Mouse (Mus musculus): Measurements from ENCODE around the gene Rimbp2. TPM values are rescaled to one million over a fixed set of nuclear protein-coding genes. Genes with fewer than 3 reads are reported as not detected.
"Not testable (repeated sequence)": the region's sequence is repeated elsewhere in the genome, so short reads cannot be mapped to it uniquely, and the experiment has no call there.

Gene Rimbp2
- polyA plus RNA-seq, 1 experiment from 2014 or later: 0.63 TPM

DNA sequence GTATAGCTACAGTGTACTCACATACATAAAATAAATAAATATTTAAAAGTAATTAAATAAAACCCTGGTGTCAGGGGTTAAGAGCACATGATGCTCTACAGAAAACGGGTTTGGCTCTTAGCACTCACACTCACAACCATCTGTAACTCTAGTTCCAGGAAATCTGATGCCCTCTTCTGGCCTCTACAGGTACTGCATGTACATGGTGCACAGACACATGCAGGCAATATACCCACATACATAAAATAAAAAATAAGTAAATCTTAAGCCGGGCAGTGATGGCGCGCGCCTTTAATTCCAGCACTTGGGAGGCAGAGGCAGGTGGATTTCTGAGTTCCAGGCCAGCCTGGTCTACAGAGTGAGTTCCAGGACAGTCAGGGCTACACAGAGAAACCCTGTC, 1.1 kb upstream of the Rimbp2 start:
- H3K4me3 ChIP-seq (ENCODE audit: control insufficient read depth in 1 of 2, insufficient read depth in 1 of 2, low read depth in 1 of 2, low read length in 2 of 2); ATAC-seq (ENCODE audit: insufficient number of reproducible peaks, insufficient read depth, low FRiP score, low read depth); H3K9me3 ChIP-seq (ENCODE audit: control insufficient read depth, low read length); H3K27me3 ChIP-seq (ENCODE audit: control insufficient read depth, insufficient read depth, low read length); H3K36me3 ChIP-seq (ENCODE audit: control insufficient read depth, insufficient read depth, low read length); H3K4me2 ChIP-seq (ENCODE audit: low read length); H3K4me1 ChIP-seq (ENCODE audit: control insufficient read depth in 2 of 2, insufficient read depth in 2 of 2, low read length in 2 of 2); H3K27ac ChIP-seq (replicated peaks in 1 of 2; ENCODE audit: control insufficient read depth in 1 of 2, insufficient read depth in 1 of 2, low read depth in 2 of 2, low read length in 2 of 2); H3K9ac ChIP-seq (ENCODE audit: low read length): not testable (repeated sequence)
- 83% methylated on average over 5 of the region's 5 CpGs for WGBS

DNA sequence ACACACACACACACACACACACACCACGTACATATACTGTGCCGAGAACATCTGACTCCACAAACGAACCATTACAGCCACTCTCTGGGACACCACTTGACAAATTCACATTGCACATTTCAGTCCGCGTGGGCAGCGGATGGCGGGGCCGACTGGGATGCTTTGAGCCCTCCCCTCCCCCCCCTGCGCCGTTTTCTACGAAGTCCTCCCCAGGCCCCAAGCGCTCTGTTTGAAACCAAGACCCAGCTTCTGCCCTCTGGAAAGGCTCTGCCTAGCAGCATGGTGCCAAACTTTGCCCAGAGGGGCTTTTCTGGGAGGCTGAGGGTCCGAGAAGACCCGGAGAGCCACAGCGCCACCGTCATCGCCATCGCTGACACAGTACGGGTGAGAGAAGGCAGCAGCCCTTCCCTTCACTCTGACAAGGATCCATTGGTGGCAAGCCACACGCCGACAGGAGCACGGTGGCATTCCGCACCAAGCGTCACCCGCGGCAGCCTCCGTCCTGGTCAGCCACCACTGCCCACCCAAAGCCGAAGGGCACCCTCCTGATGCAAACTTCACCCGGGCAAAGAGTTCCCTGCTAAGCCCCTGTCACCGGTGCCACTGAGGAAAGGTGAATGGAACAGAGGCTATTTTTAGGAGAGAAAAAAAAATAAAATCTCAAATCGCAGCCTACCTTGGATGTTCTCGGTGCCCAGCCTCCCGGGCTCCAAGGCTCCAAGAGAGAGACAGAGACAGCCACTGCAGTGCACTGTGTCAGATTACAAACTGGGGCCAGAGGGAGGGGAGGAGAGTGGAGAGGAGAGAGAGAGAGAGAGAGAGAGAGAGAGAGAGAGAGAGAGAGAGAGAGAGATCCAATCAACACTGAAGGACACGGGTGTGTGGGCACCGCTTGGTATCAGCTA, 743 bp downstream of the Rimbp2 start:
- Histone ChIP-seq H3K4me3 (ENCODE audit: control insufficient read depth in 1 of 2, insufficient read depth in 1 of 2, low read depth in 1 of 2, low read length in 2 of 2) (peak overlapping the region; percentile 33 to 34), H3K4me2 (ENCODE audit: low read length) (peak overlapping the region; percentile 67), H3K27me3 (ENCODE audit: control insufficient read depth, insufficient read depth, low read length) (peaks cover 7% of the 10 kb centered on the region), H3K9me3 (ENCODE audit: control insufficient read depth, low read length) (0 out of 2 replicates have a peak, but pooled peaks cover 2% of the 10 kb centered on the region), H3K27ac (replicated peaks in 1 of 2; ENCODE audit: control insufficient read depth in 1 of 2, insufficient read depth in 1 of 2, low read depth in 2 of 2, low read length in 2 of 2) (no peak overlapping the region), H3K36me3 (ENCODE audit: control insufficient read depth, insufficient read depth, low read length) (no peaks in the 10 kb centered on the region), H3K4me1 (ENCODE audit: control insufficient read depth in 2 of 2, insufficient read depth in 2 of 2, low read length in 2 of 2) (0 out of 4 replicates have a peak, but pooled peaks cover 0 to 4% of the 10 kb centered on the region in 2 experiments), H3K9ac (ENCODE audit: low read length) (peak overlapping the region; percentile 48; the same call in 1 of the 2 replicates)
- 1% methylated on average over 35 of the region's 35 CpGs for WGBS
- no peak for ATAC-seq (ENCODE audit: insufficient number of reproducible peaks, insufficient read depth, low FRiP score, low read depth)

DNA sequence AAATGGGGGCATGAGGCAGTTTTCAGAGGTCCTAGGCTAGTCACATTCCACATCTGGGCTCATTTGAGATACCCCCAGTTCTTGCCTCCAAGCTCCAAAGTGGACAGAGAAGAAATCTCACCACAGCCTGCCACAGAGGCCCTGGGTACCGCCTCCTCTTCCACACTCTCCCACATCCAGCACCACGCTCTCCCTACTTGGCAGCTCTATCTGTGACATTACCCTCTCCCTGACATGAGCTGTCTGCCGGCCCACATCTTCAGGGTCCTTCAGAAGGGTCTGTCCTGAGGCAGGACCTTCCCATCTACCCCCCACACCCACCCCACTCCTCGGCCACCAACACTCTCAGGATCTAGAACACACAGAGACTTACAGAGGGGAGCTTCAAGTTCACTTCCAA, 1.8 kb downstream of the Rimbp2 start:
- Histone ChIP-seq H3K4me1 (ENCODE audit: control insufficient read depth in 2 of 2, insufficient read depth in 2 of 2, low read length in 2 of 2) (0 out of 4 replicates have a peak, but pooled peaks cover 0 to 4% of the 10 kb centered on the region in 2 experiments), H3K4me3 (ENCODE audit: control insufficient read depth in 1 of 2, insufficient read depth in 1 of 2, low read depth in 1 of 2, low read length in 2 of 2) (no peak overlapping the region), H3K27ac (replicated peaks in 1 of 2; ENCODE audit: control insufficient read depth in 1 of 2, insufficient read depth in 1 of 2, low read depth in 2 of 2, low read length in 2 of 2) (no peak overlapping the region), H3K27me3 (ENCODE audit: control insufficient read depth, insufficient read depth, low read length) (peaks cover 7% of the 10 kb centered on the region), H3K36me3 (ENCODE audit: control insufficient read depth, insufficient read depth, low read length) (no peaks in the 10 kb centered on the region), H3K4me2 (ENCODE audit: low read length) (no peak overlapping the region; the same call in 1 of the 2 replicates), H3K9ac (ENCODE audit: low read length) (no peak overlapping the region), H3K9me3 (ENCODE audit: control insufficient read depth, low read length) (0 out of 2 replicates have a peak, but pooled peaks cover 2% of the 10 kb centered on the region)
- ATAC-seq (ENCODE audit: insufficient number of reproducible peaks, insufficient read depth, low FRiP score, low read depth): 0 out of 2 replicates have a peak, but pooled peaks have one; percentile 28
- WGBS: 28% methylated on average over 4 of the region's 4 CpGs

DNA sequence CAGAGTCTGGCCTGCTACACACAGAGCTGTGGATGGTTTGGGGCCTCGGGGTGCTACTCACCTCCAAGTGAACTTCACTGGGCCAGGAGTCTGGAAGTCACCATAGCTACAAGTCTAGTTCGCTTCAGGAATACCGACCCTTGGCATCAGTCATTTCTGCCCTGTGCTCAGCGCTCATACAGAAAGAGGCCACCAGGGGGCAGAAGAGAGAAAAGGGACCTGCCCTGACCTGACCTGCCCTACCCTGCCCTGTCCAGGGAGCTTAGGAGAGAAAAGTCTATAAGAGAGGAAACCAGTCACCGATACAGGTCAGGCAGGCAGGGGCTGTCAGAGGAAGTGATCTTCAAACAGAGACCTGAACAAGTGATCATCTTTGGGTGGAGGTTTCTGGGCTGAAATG, 6.2 kb downstream of the Rimbp2 start:
- Histone ChIP-seq H3K27me3 (ENCODE audit: control insufficient read depth, insufficient read depth, low read length) (no peaks in the 10 kb centered on the region; the same call in 1 of the 2 replicates), H3K36me3 (ENCODE audit: control insufficient read depth, insufficient read depth, low read length) (no peaks in the 10 kb centered on the region), H3K4me1 (ENCODE audit: control insufficient read depth in 2 of 2, insufficient read depth in 2 of 2, low read length in 2 of 2) (no peaks in the 10 kb centered on the region), H3K9ac (ENCODE audit: low read length) (no peak overlapping the region), H3K9me3 (ENCODE audit: control insufficient read depth, low read length) (no peaks in the 10 kb centered on the region), H3K4me2 (ENCODE audit: low read length) (no peak overlapping the region), H3K4me3 (ENCODE audit: control insufficient read depth in 1 of 2, insufficient read depth in 1 of 2, low read depth in 1 of 2, low read length in 2 of 2) (no peak overlapping the region), H3K27ac (replicated peaks in 1 of 2; ENCODE audit: control insufficient read depth in 1 of 2, insufficient read depth in 1 of 2, low read depth in 2 of 2, low read length in 2 of 2) (no peak overlapping the region)
- 78% methylated on average over 5 of the region's 5 CpGs for WGBS
- ATAC-seq (ENCODE audit: insufficient number of reproducible peaks, insufficient read depth, low FRiP score, low read depth): no peak

DNA sequence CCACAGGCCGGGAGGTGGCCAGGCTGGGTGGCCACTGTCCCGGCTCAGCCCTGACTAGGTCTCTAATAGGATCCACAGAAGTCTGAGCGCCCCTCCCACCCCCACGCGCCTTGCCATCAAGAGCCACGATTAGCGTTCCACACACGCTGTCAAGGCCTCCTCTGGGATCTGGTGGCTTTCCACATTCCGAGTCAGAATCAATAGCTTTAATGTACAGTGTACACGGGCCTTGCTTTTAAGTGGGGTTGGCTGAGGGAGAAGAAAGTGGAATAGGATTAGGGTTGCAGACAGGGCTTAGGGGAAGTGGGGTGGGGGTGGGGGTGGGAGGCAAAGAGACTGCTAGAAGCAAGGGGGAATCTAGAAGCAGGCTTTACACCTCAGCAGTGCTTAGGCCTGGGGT, 12.8 kb downstream of the Rimbp2 start:
- Histone ChIP-seq H3K9ac (ENCODE audit: low read length) (no peak overlapping the region), H3K36me3 (ENCODE audit: control insufficient read depth, insufficient read depth, low read length) (no peaks in the 10 kb centered on the region), H3K4me2 (ENCODE audit: low read length) (no peak overlapping the region), H3K4me1 (ENCODE audit: control insufficient read depth in 2 of 2, insufficient read depth in 2 of 2, low read length in 2 of 2) (peaks cover 2 to 4% of the 10 kb centered on the region in 2 experiments; a peak in 3 of 4 replicates), H3K9me3 (ENCODE audit: control insufficient read depth, low read length) (no peaks in the 10 kb centered on the region), H3K27ac (replicated peaks in 1 of 2; ENCODE audit: control insufficient read depth in 1 of 2, insufficient read depth in 1 of 2, low read depth in 2 of 2, low read length in 2 of 2) (no peak overlapping the region), H3K27me3 (ENCODE audit: control insufficient read depth, insufficient read depth, low read length) (no peaks in the 10 kb centered on the region), H3K4me3 (ENCODE audit: control insufficient read depth in 1 of 2, insufficient read depth in 1 of 2, low read depth in 1 of 2, low read length in 2 of 2) (no peak overlapping the region)
- ATAC-seq (ENCODE audit: insufficient number of reproducible peaks, insufficient read depth, low FRiP score, low read depth): no peak
- WGBS: 73% methylated on average over 10 of the region's 10 CpGs

DNA sequence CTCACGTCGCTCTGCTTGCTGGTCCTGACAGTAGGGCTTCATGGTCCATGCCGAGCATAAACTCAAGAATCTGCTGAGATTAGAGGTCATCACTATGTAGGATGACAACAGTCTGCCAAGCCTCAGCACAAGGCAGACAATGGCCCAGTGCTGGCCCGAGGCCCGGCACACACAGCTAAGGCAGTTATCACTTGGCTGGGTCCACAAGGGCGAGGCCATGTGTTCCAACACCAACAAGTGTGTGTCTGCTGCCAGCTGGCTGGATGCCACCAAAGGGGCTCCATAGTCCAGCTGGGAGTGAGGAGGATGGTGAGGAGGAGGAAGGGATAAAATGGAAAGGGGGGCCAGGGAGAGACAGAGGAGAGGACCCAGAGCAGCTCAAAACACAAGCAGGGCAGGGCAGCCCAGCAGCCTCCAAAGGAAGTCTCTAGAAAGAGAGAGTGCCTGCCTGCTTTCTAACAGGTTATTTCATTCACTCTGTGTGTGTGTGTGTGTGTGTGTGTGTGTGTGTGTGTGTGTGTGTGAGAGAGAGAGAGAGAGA, 17.9 kb downstream of the Rimbp2 start:
- WGBS: 28% methylated on average over 6 of the region's 6 CpGs
- ATAC-seq (ENCODE audit: insufficient number of reproducible peaks, insufficient read depth, low FRiP score, low read depth): peak; percentile 89
- H3K4me2 ChIP-seq (ENCODE audit: low read length): no peak overlapping the region
- H3K4me1 ChIP-seq (ENCODE audit: control insufficient read depth in 2 of 2, insufficient read depth in 2 of 2, low read length in 2 of 2): peaks cover 7 to 10% of the 10 kb centered on the region in 2 experiments
- H3K27ac ChIP-seq (replicated peaks in 1 of 2; ENCODE audit: control insufficient read depth in 1 of 2, insufficient read depth in 1 of 2, low read depth in 2 of 2, low read length in 2 of 2): no peak overlapping the region
- H3K9me3 ChIP-seq (ENCODE audit: control insufficient read depth, low read length): no peaks in the 10 kb centered on the region
- no peak overlapping the region for H3K4me3 ChIP-seq (ENCODE audit: control insufficient read depth in 1 of 2, insufficient read depth in 1 of 2, low read depth in 1 of 2, low read length in 2 of 2)
- no peaks in the 10 kb centered on the region for H3K27me3 ChIP-seq (ENCODE audit: control insufficient read depth, insufficient read depth, low read length)
- H3K36me3 ChIP-seq (ENCODE audit: control insufficient read depth, insufficient read depth, low read length): no peaks in the 10 kb centered on the region
- no peak overlapping the region for H3K9ac ChIP-seq (ENCODE audit: low read length)

DNA sequence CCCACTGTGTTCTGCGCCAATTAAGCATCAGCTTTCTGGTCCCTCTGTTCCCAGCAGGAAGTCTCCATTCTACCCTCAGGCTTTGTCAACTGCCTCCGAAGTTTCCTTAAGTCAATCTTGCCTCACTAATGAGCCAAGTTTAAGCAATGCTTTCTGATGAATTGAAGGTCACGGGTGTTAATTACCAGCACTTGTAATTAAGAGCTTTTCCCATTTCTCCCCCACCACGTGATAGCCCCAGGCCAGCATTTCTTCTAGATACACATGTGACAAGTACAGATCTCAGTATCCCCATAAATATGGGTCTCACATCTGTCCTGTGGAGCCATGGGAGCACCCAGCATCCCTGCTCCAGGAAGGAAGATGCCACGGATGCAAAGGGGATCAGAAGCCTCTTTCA, 20.5 kb downstream of the Rimbp2 start:
- Histone ChIP-seq H3K27me3 (ENCODE audit: control insufficient read depth, insufficient read depth, low read length) (no peaks in the 10 kb centered on the region), H3K4me1 (ENCODE audit: control insufficient read depth in 2 of 2, insufficient read depth in 2 of 2, low read length in 2 of 2) (peaks cover 7 to 10% of the 10 kb centered on the region in 2 experiments), H3K36me3 (ENCODE audit: control insufficient read depth, insufficient read depth, low read length) (no peaks in the 10 kb centered on the region), H3K4me2 (ENCODE audit: low read length) (no peak overlapping the region), H3K27ac (replicated peaks in 1 of 2; ENCODE audit: control insufficient read depth in 1 of 2, insufficient read depth in 1 of 2, low read depth in 2 of 2, low read length in 2 of 2) (no peak overlapping the region), H3K9me3 (ENCODE audit: control insufficient read depth, low read length) (no peaks in the 10 kb centered on the region), H3K9ac (ENCODE audit: low read length) (no peak overlapping the region), H3K4me3 (ENCODE audit: control insufficient read depth in 1 of 2, insufficient read depth in 1 of 2, low read depth in 1 of 2, low read length in 2 of 2) (no peak overlapping the region)
- 63% methylated on average over 5 of the region's 5 CpGs for WGBS
- no peak for ATAC-seq (ENCODE audit: insufficient number of reproducible peaks, insufficient read depth, low FRiP score, low read depth)
